Mouse (Mus musculus) limb, embryonic 12.5 days (tissue): ENCODE measurements around the gene Klhdc3. TPM values are rescaled to one million over a fixed set of nuclear protein-coding genes. Genes with fewer than 3 reads are reported as not detected.
A peak's percentile ranks its signal among the peaks of the same experiment; 100 is the strongest.

Experiments
- ATAC-seq: fragments of 200-750 bp; cut with Nextera tagmentation; 2 replicates; pipeline ENCODE4 v1.8.0; 2017; ENCODE audit warnings: low read depth, moderate TSS enrichment; ENCODE audit not compliant: insufficient number of reproducible peaks, insufficient read depth, low FRiP score, low TSS enrichment
- H3K27ac ChIP-seq: fragments of 300-500 bp; sonication (generic); 2 replicates; pipeline ENCODE4 v1.5.1; 2016; ENCODE audit warnings: mild to moderate bottlenecking, moderate library complexity
- H3K27me3 ChIP-seq: fragments of 300-500 bp; sonication (generic); 2 replicates; pipeline ENCODE4 v1.6.1; 2016; ENCODE audit warnings: mild to moderate bottlenecking, moderate library complexity
- H3K36me3 ChIP-seq: fragments of 300-500 bp; sonication (generic); 2 replicates; pipeline ENCODE4 v1.6.1; 2016; ENCODE audit warnings: mild to moderate bottlenecking, moderate library complexity
- H3K4me1 ChIP-seq: fragments of 300-500 bp; sonication (generic); replicated peaks from 2 replicates; pipeline ENCODE4 v1.6.1; 2016
- H3K4me2 ChIP-seq: fragments of 300-500 bp; sonication (generic); 2 replicates; pipeline ENCODE4 v1.6.1; 2016; ENCODE audit warnings: mild to moderate bottlenecking, moderate library complexity
- H3K4me3 ChIP-seq: fragments of 300-500 bp; sonication (generic); replicated peaks from 2 replicates; pipeline ENCODE4 v1.5.1; 2016; ENCODE audit warnings: mild to moderate bottlenecking
- H3K9ac ChIP-seq: fragments of 300-500 bp; sonication (generic); replicated peaks from 2 replicates; pipeline ENCODE4 v1.6.1; 2016; ENCODE audit warnings: mild to moderate bottlenecking, moderate library complexity
- H3K9me3 ChIP-seq: fragments of 300-500 bp; sonication (generic); 2 replicates; pipeline ENCODE4 v1.6.1; 2016; ENCODE audit warnings: mild to moderate bottlenecking, moderate library complexity
- WGBS: fragments of 180-500 bp; shearing (Covaris S2); methylation state at CpG from one replicate; pipeline ENCODE4 v1.1.7; 2016; 5-methylcytosine and 5-hydroxymethylcytosine counted together
- polyA plus RNA-seq: library from polyadenylated mRNA; unstranded; fragments of >200 nt; fragmentation: Nextera tagmentation; extraction: Ambion mirVana; gene quantifications from 2 replicates; pipeline ENCODE4 v1.2.1, GENCODE M21; 2016

Klhdc3 gene
- polyA plus RNA-seq, result 117 and 122 TPM in 2 replicates

DNA sequence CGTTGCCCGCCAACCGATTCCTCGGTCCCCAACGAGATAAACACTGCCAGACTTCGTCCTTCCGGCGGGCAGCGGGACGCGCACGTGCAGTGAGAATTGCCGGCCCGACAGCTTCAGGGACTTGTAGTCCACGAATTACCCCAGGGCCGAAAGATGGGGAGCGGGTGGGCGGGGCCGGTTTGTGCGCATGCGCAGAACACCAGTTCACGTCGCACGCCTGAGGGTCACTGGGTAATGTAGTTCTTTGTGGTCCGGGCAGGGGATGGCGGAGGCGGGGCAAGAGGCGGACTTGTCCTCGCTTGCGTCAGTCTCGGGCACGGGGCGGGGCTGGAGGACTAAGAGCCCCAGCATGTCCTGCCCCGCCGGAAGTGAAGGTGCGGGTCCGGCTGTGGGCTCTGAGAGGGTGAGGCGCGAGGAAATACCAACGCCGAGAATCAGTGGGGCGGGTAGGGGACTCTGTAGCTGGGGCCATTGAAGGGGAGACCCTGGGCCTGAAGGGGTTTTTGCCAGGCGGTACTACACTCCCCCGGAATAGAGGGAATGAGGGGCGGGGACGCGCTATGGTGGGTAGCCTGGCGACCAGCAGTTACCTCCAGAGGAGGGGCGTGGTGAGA, at the start of gene Klhdc3:
Gene Klhdc3 (minus strand): TSS at position 155 of the 614 bp plus-strand sequence.
- under 1% methylated on average over 49 of the region's 49 CpGs for WGBS
- H3K27me3 ChIP-seq, result no peaks in the 10 kb centered on the region
- H3K4me3 ChIP-seq, result peak within 1 kb of the TSS; percentile 86
- peaks cover 62% of the 10 kb centered on the region for H3K36me3 ChIP-seq
- H3K9me3 ChIP-seq, result no peaks in the 10 kb centered on the region
- ATAC-seq, result peak; percentile 96
- peak within 1 kb of the TSS; percentile 92 for H3K27ac ChIP-seq
- H3K4me2 ChIP-seq, result peak within 1 kb of the TSS; percentile 88
- peaks cover 31% of the 10 kb centered on the region for H3K4me1 ChIP-seq
- H3K9ac ChIP-seq, result peak within 1 kb of the TSS; percentile 78

DNA sequence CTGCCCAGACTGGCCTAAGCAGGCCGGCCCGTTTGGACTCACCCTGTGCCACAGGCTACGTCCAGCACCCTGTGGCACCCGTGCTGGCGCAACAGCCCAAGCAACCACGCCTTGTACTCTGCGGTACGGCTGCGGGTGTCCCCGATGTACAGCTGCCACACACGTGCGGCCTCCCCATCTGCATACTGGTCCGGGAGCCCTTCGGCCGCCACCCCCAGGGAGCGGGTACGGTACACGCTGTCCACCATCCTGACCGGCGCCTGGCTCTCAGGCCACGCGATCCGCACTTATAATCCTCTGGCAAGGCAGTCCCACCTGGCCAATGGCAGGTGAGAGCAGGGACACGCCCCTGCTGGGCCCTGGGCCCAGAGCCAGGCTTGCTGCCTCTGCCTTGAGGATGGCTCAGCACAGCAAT, 48.2 kb upstream of the Klhdc3 start, which contains the start of gene Gnmt:
Gene Gnmt (minus strand): TSS at position 265 of the 415 bp plus-strand sequence.
- Histone ChIP-seq H3K9ac (peak within 1 kb of the TSS; percentile 44; the same call in 1 of the 2 replicates), H3K27ac (no peak within 1 kb of the TSS), H3K36me3 (peaks cover 24% of the 10 kb centered on the region), H3K27me3 (peaks cover 29% of the 10 kb centered on the region), H3K9me3 (no peaks in the 10 kb centered on the region), H3K4me3 (peak within 1 kb of the TSS; percentile 16), H3K4me2 (peak within 1 kb of the TSS; percentile 36), H3K4me1 (peaks cover 8% of the 10 kb centered on the region; the same call in 1 of the 2 replicates)
- ATAC-seq, result no peak
- 12% methylated on average over 24 of the region's 24 CpGs for WGBS

GRCm38 (mm10) chr17:46728496-46728895, 47.8 kb upstream of the Klhdc3 start:
- Histone ChIP-seq H3K4me2 (peak overlapping the region; percentile 36), H3K4me1 (peaks cover 8% of the 10 kb centered on the region; the same call in 1 of the 2 replicates), H3K27me3 (peaks cover 29% of the 10 kb centered on the region), H3K27ac (no peak overlapping the region), H3K9ac (peak overlapping the region; percentile 44; the same call in 1 of the 2 replicates), H3K36me3 (peaks cover 28% of the 10 kb centered on the region), H3K4me3 (peak overlapping the region; percentile 16), H3K9me3 (no peaks in the 10 kb centered on the region)
- WGBS, result 46% methylated on average over 11 of the region's 11 CpGs
- ATAC-seq, result no peak

DNA sequence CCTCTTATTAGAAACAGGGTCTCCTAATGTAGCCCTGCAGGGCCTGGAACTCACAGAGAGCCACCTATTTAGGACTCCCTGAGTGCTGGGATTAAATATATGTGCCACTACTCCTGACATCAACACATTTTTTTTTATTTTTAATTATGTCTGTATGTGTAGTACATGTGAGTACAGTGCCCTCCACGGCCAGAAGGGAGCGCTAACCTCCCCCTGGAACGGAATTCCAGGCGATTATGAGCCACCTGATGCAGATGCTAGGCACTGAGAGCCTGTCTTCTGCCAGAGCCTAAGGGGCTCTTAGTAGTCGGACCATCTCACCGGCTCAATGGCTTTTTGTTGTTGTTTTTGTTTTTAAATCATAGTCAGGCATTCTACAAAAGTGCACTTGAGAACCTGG, 47.3 kb upstream of the Klhdc3 start:
- no peak overlapping the region for H3K4me3 ChIP-seq
- H3K4me1 ChIP-seq, result peaks cover 8% of the 10 kb centered on the region; the same call in 1 of the 2 replicates
- ATAC-seq, result no peak
- H3K27me3 ChIP-seq, result peaks cover 29% of the 10 kb centered on the region
- peaks cover 33% of the 10 kb centered on the region for H3K36me3 ChIP-seq
- no peak overlapping the region for H3K27ac ChIP-seq
- no peak overlapping the region for H3K9ac ChIP-seq
- no peak overlapping the region for H3K4me2 ChIP-seq
- H3K9me3 ChIP-seq, result no peaks in the 10 kb centered on the region
- 37% methylated on average over 6 of the region's 6 CpGs for WGBS

- no peak overlapping the region for H3K27ac ChIP-seq
- H3K4me1 ChIP-seq, result peaks cover 8% of the 10 kb centered on the region; the same call in 1 of the 2 replicates
- no peak overlapping the region for H3K9ac ChIP-seq
- H3K36me3 ChIP-seq, result peaks cover 39% of the 10 kb centered on the region
- 89% methylated on average over 11 of the region's 11 CpGs for WGBS
- no peak overlapping the region for H3K4me2 ChIP-seq
- peaks cover 29% of the 10 kb centered on the region for H3K27me3 ChIP-seq
- no peaks in the 10 kb centered on the region for H3K9me3 ChIP-seq
- no peak overlapping the region for H3K4me3 ChIP-seq
- no peak for ATAC-seq
These were observed 46.6 kb upstream of the Klhdc3 start for GRCm38 (mm10) chr17:46727271-46727670.

GRCm38 (mm10) chr17:46725731-46726645, 45.3 kb upstream of the Klhdc3 start:
- no peak overlapping the region for H3K27ac ChIP-seq
- no peak overlapping the region for H3K4me2 ChIP-seq
- 89% methylated on average over 26 of the region's 26 CpGs for WGBS
- 0 out of 2 replicates have a peak, but pooled peaks have one; percentile 7 for ATAC-seq
- H3K9me3 ChIP-seq, result no peaks in the 10 kb centered on the region
- no peak overlapping the region for H3K4me3 ChIP-seq
- H3K9ac ChIP-seq, result no peak overlapping the region
- H3K4me1 ChIP-seq, result peaks cover 8% of the 10 kb centered on the region; the same call in 1 of the 2 replicates
- peaks cover 52% of the 10 kb centered on the region for H3K36me3 ChIP-seq
- H3K27me3 ChIP-seq, result peaks cover 29% of the 10 kb centered on the region

DNA sequence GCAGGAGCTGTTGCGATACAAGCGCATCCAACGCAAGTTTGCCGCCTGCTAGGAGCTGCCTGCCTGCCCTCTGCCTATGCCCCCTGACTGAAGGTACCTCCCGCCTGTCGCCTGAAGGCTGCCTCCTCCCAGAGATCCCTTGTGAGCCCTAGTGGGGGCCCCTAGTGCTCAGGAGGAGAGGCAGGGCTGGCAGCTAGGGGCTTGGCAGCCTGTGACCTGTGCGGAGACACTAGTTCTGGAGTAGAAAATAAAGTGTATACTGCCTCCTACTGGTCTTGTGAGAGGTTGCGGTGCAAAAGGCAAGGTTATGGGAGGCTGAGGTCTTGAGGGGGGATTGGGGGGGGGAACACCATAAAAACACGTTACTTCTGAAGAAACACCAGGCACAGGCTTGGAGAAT, 44.6 kb upstream of the Klhdc3 start:
- ATAC-seq, result no peak

GRCm38 (mm10) chr17:46724477-46725084, 43.9 kb upstream of the Klhdc3 start:
- H3K27ac ChIP-seq, result no peak overlapping the region
- no peak overlapping the region for H3K4me2 ChIP-seq
- H3K36me3 ChIP-seq, result peaks cover 64% of the 10 kb centered on the region
- no peak overlapping the region for H3K9ac ChIP-seq
- no peak for ATAC-seq
- H3K27me3 ChIP-seq, result peaks cover 19% of the 10 kb centered on the region
- WGBS, result 79% methylated on average over 20 of the region's 20 CpGs
- peaks cover 8% of the 10 kb centered on the region; the same call in 1 of the 2 replicates for H3K4me1 ChIP-seq
- no peaks in the 10 kb centered on the region for H3K9me3 ChIP-seq
- no peak overlapping the region for H3K4me3 ChIP-seq

More for the DNA sequence above, 44.6 kb upstream of the Klhdc3 start:
- peaks cover 8% of the 10 kb centered on the region; the same call in 1 of the 2 replicates for H3K4me1 ChIP-seq
- H3K4me2 ChIP-seq, result no peak overlapping the region
- 50% methylated on average over 9 of the region's 9 CpGs for WGBS
- H3K9me3 ChIP-seq, result no peaks in the 10 kb centered on the region
- no peak overlapping the region for H3K9ac ChIP-seq
- no peak overlapping the region for H3K4me3 ChIP-seq
- peaks cover 26% of the 10 kb centered on the region for H3K27me3 ChIP-seq
- no peak overlapping the region for H3K27ac ChIP-seq
- peaks cover 59% of the 10 kb centered on the region for H3K36me3 ChIP-seq

GRCm38 (mm10) chr17:46721077-46721476, 40.4 kb upstream of the Klhdc3 start:
- H3K4me1 ChIP-seq, result 0 out of 2 replicates have a peak, but pooled peaks cover 3% of the 10 kb centered on the region

GRCm38 (mm10) chr17:46714756-46715481, 34.2 kb upstream of the Klhdc3 start:
- Histone ChIP-seq H3K4me1 (peaks cover 14% of the 10 kb centered on the region), H3K9me3 (no peaks in the 10 kb centered on the region), H3K27ac (no peak overlapping the region), H3K4me2 (no peak overlapping the region), H3K27me3 (no peaks in the 10 kb centered on the region), H3K9ac (no peak overlapping the region), H3K4me3 (no peak overlapping the region), H3K36me3 (peaks cover 51% of the 10 kb centered on the region)
- no peak for ATAC-seq
- WGBS, result 95% methylated on average over 11 of the region's 11 CpGs

More at GRCm38 (mm10) chr17:46721077-46721476, 40.4 kb upstream of the Klhdc3 start:
- ATAC-seq, result no peak
- Histone ChIP-seq H3K36me3 (peaks cover 82% of the 10 kb centered on the region), H3K9ac (no peak overlapping the region), H3K4me2 (no peak overlapping the region), H3K27me3 (no peaks in the 10 kb centered on the region), H3K4me3 (no peak overlapping the region), H3K9me3 (no peaks in the 10 kb centered on the region), H3K27ac (no peak overlapping the region)
- WGBS, result 86% methylated on average over 7 of the region's 7 CpGs
